In the genomic region with DNA sequence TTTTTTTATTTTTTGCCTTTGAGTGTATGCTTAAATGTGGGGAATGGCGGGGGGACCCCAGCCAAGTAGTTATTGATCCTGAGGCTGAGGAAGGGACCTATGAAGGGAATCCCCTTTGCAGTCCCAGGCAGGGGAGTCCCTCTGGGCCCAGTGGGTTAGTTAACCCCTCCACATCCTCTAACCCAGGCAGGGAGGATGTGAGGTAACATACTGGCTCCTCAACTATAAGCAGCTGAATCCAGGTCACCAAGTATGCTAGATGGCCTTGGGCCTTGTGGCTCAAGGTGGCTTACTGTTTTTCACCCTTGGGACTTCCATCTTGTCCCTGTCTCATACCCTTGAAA, we compare ENCODE assay signal across 9 mouse cellular contexts. TPM values are rescaled to one million over a fixed set of nuclear protein-coding genes. Genes with fewer than 3 reads are reported as not detected.
A peak's percentile ranks its signal among the peaks of the same experiment; 100 is the strongest.
DNase-seq lines count a peak whose midpoint lies in the region; ATAC-seq and TF ChIP-seq lines count a peak whose summit lies in the region.
"Had no signal": no experiment of that assay in that cellular context is flagged by ENCODE, and none has a peak within 500 bp of the region (broad histone marks: within the 10 kb centered on the region; RNA-seq: fewer than 3 reads in every experiment).

No protein-coding gene starts in this region.

- no peak overlapping the region for H3K4me2 ChIP-seq in hindbrain, embryonic 11.5 days (replicated peaks; ENCODE audit: low read depth, low read length)
- H3K4me2 ChIP-seq in hindbrain, embryonic 12.5 days (replicated peaks), result peak overlapping the region; percentile 64
- peak overlapping the region; percentile 72 for H3K4me2 ChIP-seq in midbrain, embryonic 15.5 days

- H3K4me3 ChIP-seq in hindbrain, embryonic 10.5 days, result peak overlapping the region; percentile 56
- no peak overlapping the region for H3K4me3 ChIP-seq in hindbrain, embryonic 11.5 days (ENCODE audit: low read depth, low read length)
- peak overlapping the region in 1 of 2 experiments; percentile 65; a peak in 1 of 4 replicates for H3K4me3 ChIP-seq in ES-E14 (ENCODE audit: insufficient read depth in 1 of 2, low read depth in 1 of 2, low read length in 2 of 2, poor library complexity in 1 of 2, severe bottlenecking in 1 of 2)
- no peak overlapping the region for H3K4me3 ChIP-seq in hindbrain, embryonic 12.5 days
- H3K4me3 ChIP-seq in midbrain, embryonic 15.5 days, result peak overlapping the region; percentile 55

- H3K36me3 ChIP-seq in hindbrain, embryonic 10.5 days, result no peaks in the 10 kb centered on the region
- H3K36me3 ChIP-seq in hindbrain, embryonic 11.5 days (ENCODE audit: control insufficient read depth, insufficient read depth, low read length), result no peaks in the 10 kb centered on the region
- no peaks in the 10 kb centered on the region for H3K36me3 ChIP-seq in ES-E14 (ENCODE audit: control insufficient read depth, insufficient read depth, low read length, poor library complexity, severe bottlenecking)
- no peaks in the 10 kb centered on the region for H3K36me3 ChIP-seq in hindbrain, embryonic 12.5 days
- H3K36me3 ChIP-seq in midbrain, embryonic 15.5 days (replicated peaks), result no peaks in the 10 kb centered on the region

- no peaks in the 10 kb centered on the region for H3K9me3 ChIP-seq in hindbrain, embryonic 10.5 days
- H3K9me3 ChIP-seq in hindbrain, embryonic 11.5 days (ENCODE audit: control insufficient read depth, low read length), result no peaks in the 10 kb centered on the region
- no peaks in the 10 kb centered on the region for H3K9me3 ChIP-seq in ES-E14 (ENCODE audit: control insufficient read depth, insufficient read depth, low read depth, low read length)
- no peaks in the 10 kb centered on the region for H3K9me3 ChIP-seq in hindbrain, embryonic 12.5 days (replicated peaks)
- H3K9me3 ChIP-seq in midbrain, embryonic 15.5 days, result no peaks in the 10 kb centered on the region

- no peak for ATAC-seq in hindbrain, embryonic 11.5 days (ENCODE audit: low FRiP score)
- no peak for ATAC-seq in hindbrain, embryonic 12.5 days (ENCODE audit: low FRiP score)
- no peak for ATAC-seq in midbrain, embryonic 15.5 days (replicated peaks)

- 0 out of 2 replicates have a peak, but pooled peaks cover 3% of the 10 kb centered on the region for H3K27me3 ChIP-seq in hindbrain, embryonic 10.5 days (ENCODE audit: insufficient read depth, poor library complexity, severe bottlenecking)
- no peaks in the 10 kb centered on the region for H3K27me3 ChIP-seq in hindbrain, embryonic 11.5 days (ENCODE audit: control insufficient read depth, insufficient read depth, low read length)
- H3K27me3 ChIP-seq in hindbrain, embryonic 12.5 days, result no peaks in the 10 kb centered on the region
- no peaks in the 10 kb centered on the region; the same call in 1 of the 2 replicates for H3K27me3 ChIP-seq in midbrain, embryonic 15.5 days (replicated peaks)

- DNase-seq in hindbrain, embryonic 10.5 days (ENCODE audit: low spot score), result no peak
- DNase-seq in hindbrain, embryonic 11.5 days (ENCODE audit: low spot score), result no peak
- DNase-seq in ES-E14 (ENCODE audit: low read depth, low spot score), result no peak
- no peak for DNase-seq in left cerebral cortex, postnatal 14 days (ENCODE audit: low spot score in 2 of 2)
- no peak for DNase-seq in gastrocnemius, postnatal 36 days
- no peak for DNase-seq in gastrocnemius, adult 18-20 months (ENCODE audit: low spot score)

- no peak overlapping the region for H3K9ac ChIP-seq in hindbrain, embryonic 11.5 days (ENCODE audit: low read depth, low read length)
- H3K9ac ChIP-seq in ES-E14 (ENCODE audit: insufficient read depth, low read depth, low read length, poor library complexity, severe bottlenecking), result 0 out of 2 replicates have a peak overlapping the region, but pooled peaks have one; percentile 13
- H3K9ac ChIP-seq in hindbrain, embryonic 12.5 days, result no peak overlapping the region
- H3K9ac ChIP-seq in midbrain, embryonic 15.5 days, result no peak overlapping the region

- peaks cover 30% of the 10 kb centered on the region for H3K4me1 ChIP-seq in hindbrain, embryonic 10.5 days (replicated peaks)
- no peaks in the 10 kb centered on the region for H3K4me1 ChIP-seq in hindbrain, embryonic 11.5 days (replicated peaks; ENCODE audit: control insufficient read depth, insufficient read depth, low read length)
- H3K4me1 ChIP-seq in ES-E14 (ENCODE audit: control insufficient read depth in 2 of 2, insufficient read depth in 2 of 2, low read length in 2 of 2, poor library complexity in 1 of 2), result peaks cover 0 to 4% of the 10 kb centered on the region in 2 experiments; a peak in 1 of 4 replicates
- H3K4me1 ChIP-seq in hindbrain, embryonic 12.5 days, result 0 out of 2 replicates have a peak, but pooled peaks cover 4% of the 10 kb centered on the region
- H3K4me1 ChIP-seq in midbrain, embryonic 15.5 days, result peaks cover 9% of the 10 kb centered on the region

- 66% methylated on average over 1 of the region's 1 CpGs for whole genome bisulfite sequencing in hindbrain, embryonic 10.5 days
- WGBS in hindbrain, embryonic 11.5 days, result 83% methylated on average over 1 of the region's 1 CpGs
- WGBS in hindbrain, embryonic 12.5 days, result 79% methylated on average over 1 of the region's 1 CpGs
- 79% methylated on average over 1 of the region's 1 CpGs for WGBS in midbrain, embryonic 15.5 days

- intact Hi-C loops in left cerebral cortex, postnatal 14 days (cut with DNase I), result no loop called here
- intact Hi-C loops in gastrocnemius, postnatal 36 days (cut with DNase I), result no loop called here

- peak overlapping the region; percentile 94 for H3K27ac ChIP-seq in hindbrain, embryonic 10.5 days
- H3K27ac ChIP-seq in hindbrain, embryonic 11.5 days (ENCODE audit: low read depth, low read length), result no peak overlapping the region
- no peak overlapping the region for H3K27ac ChIP-seq in ES-E14 (ENCODE audit: insufficient read depth, low read depth, low read length, poor library complexity, severe bottlenecking)
- H3K27ac ChIP-seq in hindbrain, embryonic 12.5 days, result peak overlapping the region; percentile 79; the same call in 1 of the 2 replicates
- H3K27ac ChIP-seq in midbrain, embryonic 15.5 days, result peak overlapping the region; percentile 84; the same call in 1 of the 2 replicates

- in situ Hi-C loops in ES-E14 (cut with MboI; ENCODE audit: low sequenced_read_pairs in 2 of 2, unreplicated experiment in 2 of 2), result no loop called here

TF ChIP-seq in ES-E14, 5 proteins besides CTCF, POLR2A, EP300 and RAD21:
- TF ChIP-seq ZC3H11A (IDR thresholded peaks at IDR 0.05; ENCODE audit: borderline replicate concordance, low read depth, low read length) (no peak), HCFC1 (IDR thresholded peaks at IDR 0.05; ENCODE audit: borderline replicate concordance, insufficient read depth, low read length) (no peak), CHD2 (IDR thresholded peaks at IDR 0.05; ENCODE audit: low read depth, low read length) (no peak), ZNF384 (IDR thresholded peaks at IDR 0.05; ENCODE audit: low read depth, low read length) (no peak)

RNA-seq across cellular contexts. Expression of gene Nr4a1, which starts 6.9 kb away (rescaled TPM):
- polyA plus RNA-seq in hindbrain, embryonic 10.5 days (2016; fragmentation: Nextera tagmentation; extraction: Ambion mirVana), result 4.8 and 5.1 TPM in 2 replicates
- 2.2 and 2.9 TPM in 2 replicates for polyA plus RNA-seq in hindbrain, embryonic 11.5 days (2014; fragmentation: Nextera tagmentation; extraction: Ambion mirVana)
- total RNA-seq in ES-E14 (2012; rRNA removed), result 8.5 and 12.1 TPM in 2 replicates
- polyA plus RNA-seq in hindbrain, embryonic 12.5 days (2016; fragmentation: Nextera tagmentation; extraction: Ambion mirVana), result 4.4 and 5.5 TPM in 2 replicates
- 4.2 and 4.9 TPM in 2 replicates for polyA plus RNA-seq in midbrain, embryonic 15.5 days (2015; fragmentation: Nextera tagmentation; extraction: Ambion mirVana)
- 10 to 100 TPM; 65.6 to 78.4 TPM for total RNA-seq in left cerebral cortex, postnatal 14 days (2021)
- 100 to 1,000 TPM; 152 to 202 TPM for total RNA-seq in gastrocnemius, postnatal 36 days (2021)
- 100 to 1,000 TPM; 206 to 234 TPM for total RNA-seq in gastrocnemius, adult 18-20 months (2021)

RNA-seq across cellular contexts. Expression of gene Grasp, which starts 23.1 kb away (rescaled TPM):
- polyA plus RNA-seq in hindbrain, embryonic 10.5 days (2016; fragmentation: Nextera tagmentation; extraction: Ambion mirVana), result 5.5 and 5.8 TPM in 2 replicates
- 4.5 and 5.0 TPM in 2 replicates for polyA plus RNA-seq in hindbrain, embryonic 11.5 days (2014; fragmentation: Nextera tagmentation; extraction: Ambion mirVana)
- total RNA-seq in ES-E14 (2012; rRNA removed), result 10.8 and 12.9 TPM in 2 replicates
- 4.8 and 8.2 TPM in 2 replicates for polyA plus RNA-seq in hindbrain, embryonic 12.5 days (2016; fragmentation: Nextera tagmentation; extraction: Ambion mirVana)
- polyA plus RNA-seq in midbrain, embryonic 15.5 days (2015; fragmentation: Nextera tagmentation; extraction: Ambion mirVana), result 1.3 and 1.9 TPM in 2 replicates
- total RNA-seq in left cerebral cortex, postnatal 14 days (2021), result 10 to 100 TPM; 58.2 to 67.1 TPM
- total RNA-seq in gastrocnemius, postnatal 36 days (2021), result 1 to 10 TPM; 5.7 to 6.3 TPM
- 1 to 10 TPM; 4.4 to 5.1 TPM for total RNA-seq in gastrocnemius, adult 18-20 months (2021)

RNA-seq across cellular contexts. Expression of gene Atg101, which starts 36.9 kb away (rescaled TPM):
- 79.0 and 82.1 TPM in 2 replicates for polyA plus RNA-seq in hindbrain, embryonic 10.5 days (2016; fragmentation: Nextera tagmentation; extraction: Ambion mirVana)
- 66.5 and 69.6 TPM in 2 replicates for polyA plus RNA-seq in hindbrain, embryonic 11.5 days (2014; fragmentation: Nextera tagmentation; extraction: Ambion mirVana)
- total RNA-seq in ES-E14 (2012; rRNA removed), result 116 and 119 TPM in 2 replicates
- polyA plus RNA-seq in hindbrain, embryonic 12.5 days (2016; fragmentation: Nextera tagmentation; extraction: Ambion mirVana), result 62.0 and 66.5 TPM in 2 replicates
- 83.9 and 84.3 TPM in 2 replicates for polyA plus RNA-seq in midbrain, embryonic 15.5 days (2015; fragmentation: Nextera tagmentation; extraction: Ambion mirVana)
- total RNA-seq in left cerebral cortex, postnatal 14 days (2021), result 10 to 100 TPM; 38.5 to 43.2 TPM
- total RNA-seq in gastrocnemius, postnatal 36 days (2021), result 10 to 100 TPM; 30.6 to 32.6 TPM
- total RNA-seq in gastrocnemius, adult 18-20 months (2021), result 10 to 100 TPM; 25.0 to 31.3 TPM

RNA-seq across cellular contexts. Expression of gene 6030408B16Rik, which starts 45.9 kb away (rescaled TPM):
- polyA plus RNA-seq in hindbrain, embryonic 10.5 days (2016; fragmentation: Nextera tagmentation; extraction: Ambion mirVana), result 0.27 and 0.39 TPM in 2 replicates
- 0.17 and 0.25 TPM in 2 replicates for polyA plus RNA-seq in hindbrain, embryonic 11.5 days (2014; fragmentation: Nextera tagmentation; extraction: Ambion mirVana)
- 0.22 and 0.32 TPM in 2 replicates for total RNA-seq in ES-E14 (2012; rRNA removed)
- 0.31 and 0.87 TPM in 2 replicates for polyA plus RNA-seq in hindbrain, embryonic 12.5 days (2016; fragmentation: Nextera tagmentation; extraction: Ambion mirVana)
- 0.28 and 0.45 TPM in 2 replicates for polyA plus RNA-seq in midbrain, embryonic 15.5 days (2015; fragmentation: Nextera tagmentation; extraction: Ambion mirVana)
- under 1 TPM; 0.24 to 0.49 TPM for total RNA-seq in left cerebral cortex, postnatal 14 days (2021)
- under 1 TPM; 0.23 to 0.44 TPM for total RNA-seq in gastrocnemius, postnatal 36 days (2021)
- under 1 TPM; 0.26 to 0.27 TPM for total RNA-seq in gastrocnemius, adult 18-20 months (2021)
- polyA plus RNA-seq: large intestine, adult 2 months had no signal

Comparison
In these comparisons a context has a peak if more than half of its experiments do, and no peak if none do; other contexts are left out.
1. H3K27ac ChIP-seq: peak in hindbrain, embryonic 10.5 days (single experiment), hindbrain, embryonic 12.5 days (single experiment) and midbrain, embryonic 15.5 days (single experiment); none in hindbrain, embryonic 11.5 days (single experiment) and ES-E14 (single experiment).
2. H3K4me3 ChIP-seq: peak in hindbrain, embryonic 10.5 days (single experiment) and midbrain, embryonic 15.5 days (single experiment); none in hindbrain, embryonic 11.5 days (single experiment) and hindbrain, embryonic 12.5 days (single experiment).